Mouse (Mus musculus): ENCODE data around the gene Anapc5. TPM values are rescaled to one million over a fixed set of nuclear protein-coding genes. Genes with fewer than 3 reads are reported as not detected.

The Anapc5 gene
- polyA plus RNA-seq, 1 experiment from 2014 or later, result 508 TPM

GRCm38 (mm10) chr5:122774743-122775611 is 46.2 kb downstream of the Anapc5 start:
- H3K27me3 ChIP-seq, result no peaks in the 10 kb centered on the region
- H3K27ac ChIP-seq, result no peak overlapping the region
- peaks cover 6% of the 10 kb centered on the region; the same call in 1 of the 2 replicates for H3K36me3 ChIP-seq
- 78% methylated on average over 28 of the region's 28 CpGs for WGBS
- ATAC-seq (ENCODE audit: low FRiP score), result no peak
- no peak overlapping the region for H3K4me2 ChIP-seq (replicated peaks)
- no peak overlapping the region for H3K4me3 ChIP-seq
- H3K9me3 ChIP-seq (replicated peaks), result no peaks in the 10 kb centered on the region
- H3K4me1 ChIP-seq, result peaks cover 8% of the 10 kb centered on the region
- H3K9ac ChIP-seq, result no peak overlapping the region

DNA sequence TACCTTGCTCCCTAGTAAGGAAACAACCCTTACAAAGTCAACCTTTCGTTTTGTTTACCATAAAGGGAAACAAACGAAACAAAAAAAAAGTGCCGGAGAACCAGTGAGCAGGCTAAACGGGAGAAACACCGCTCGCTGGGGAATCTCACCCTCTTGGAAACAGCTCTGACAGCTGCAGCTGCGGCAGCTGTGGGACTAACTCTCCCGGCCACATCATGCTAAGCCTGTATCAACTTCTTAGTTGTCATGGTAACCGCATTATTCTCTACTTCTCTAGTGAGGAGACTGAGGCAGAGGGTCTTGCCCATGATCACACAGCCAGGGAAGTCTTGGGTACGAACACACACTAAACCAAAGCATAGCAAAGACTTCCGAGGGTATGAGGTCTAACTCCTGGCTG is 47.4 kb downstream of the Anapc5 start:
- no peak for ATAC-seq (ENCODE audit: low FRiP score)
- H3K4me1 ChIP-seq, result peaks cover 8% of the 10 kb centered on the region
- H3K9ac ChIP-seq, result no peak overlapping the region
- peaks cover 9% of the 10 kb centered on the region; the same call in 1 of the 2 replicates for H3K36me3 ChIP-seq
- no peaks in the 10 kb centered on the region for H3K27me3 ChIP-seq
- 86% methylated on average over 11 of the region's 11 CpGs for WGBS
- no peak overlapping the region for H3K4me3 ChIP-seq
- no peaks in the 10 kb centered on the region for H3K9me3 ChIP-seq (replicated peaks)
- no peak overlapping the region for H3K27ac ChIP-seq
- no peak overlapping the region for H3K4me2 ChIP-seq (replicated peaks)

GRCm38 (mm10) chr5:122771428-122771827 is 49.7 kb downstream of the Anapc5 start:
- H3K4me2 ChIP-seq (replicated peaks), result no peak overlapping the region
- no peak overlapping the region for H3K9ac ChIP-seq
- H3K27ac ChIP-seq, result no peak overlapping the region
- no peaks in the 10 kb centered on the region for H3K27me3 ChIP-seq
- H3K36me3 ChIP-seq, result peaks cover 9% of the 10 kb centered on the region; the same call in 1 of the 2 replicates
- WGBS, result 95% methylated on average over 9 of the region's 9 CpGs
- no peaks in the 10 kb centered on the region for H3K9me3 ChIP-seq (replicated peaks)
- H3K4me3 ChIP-seq, result no peak overlapping the region
- H3K4me1 ChIP-seq, result no peaks in the 10 kb centered on the region
- no peak for ATAC-seq (ENCODE audit: low FRiP score)

DNA sequence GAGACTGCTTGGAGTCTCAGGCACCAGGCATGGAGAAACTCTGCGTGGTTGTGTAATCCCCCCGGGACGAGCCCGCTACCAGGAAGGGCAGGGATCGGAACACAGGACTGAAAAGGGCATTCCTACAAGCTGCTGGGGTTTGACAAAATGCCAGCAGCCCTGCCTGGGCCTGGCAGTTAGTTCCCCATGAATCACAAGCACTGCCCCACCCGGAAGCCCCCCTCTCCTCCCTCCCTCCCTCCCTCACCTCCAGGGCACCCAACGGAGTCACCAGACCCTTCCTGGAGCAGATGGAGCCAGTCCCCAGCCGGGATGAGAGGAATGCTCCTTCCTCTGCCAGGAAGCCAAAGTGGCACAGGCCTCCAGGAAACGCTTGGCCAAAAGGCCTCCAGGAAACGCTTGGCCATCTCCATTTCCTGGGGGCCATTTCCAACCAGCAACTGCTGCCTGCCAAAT is 50.3 kb downstream of the Anapc5 start:
- peaks cover 9% of the 10 kb centered on the region; the same call in 1 of the 2 replicates for H3K36me3 ChIP-seq

GRCm38 (mm10) chr5:122770304-122770703 is 50.8 kb downstream of the Anapc5 start:
- WGBS, result 85% methylated on average over 7 of the region's 7 CpGs
- no peaks in the 10 kb centered on the region for H3K27me3 ChIP-seq
- H3K4me1 ChIP-seq, result no peaks in the 10 kb centered on the region
- H3K36me3 ChIP-seq, result peaks cover 9% of the 10 kb centered on the region; the same call in 1 of the 2 replicates
- H3K4me2 ChIP-seq (replicated peaks), result no peak overlapping the region
- no peak overlapping the region for H3K9ac ChIP-seq
- no peak for ATAC-seq (ENCODE audit: low FRiP score)
- no peak overlapping the region for H3K4me3 ChIP-seq
- no peak overlapping the region for H3K27ac ChIP-seq
- no peaks in the 10 kb centered on the region for H3K9me3 ChIP-seq (replicated peaks)

More for the DNA sequence above, 50.3 kb downstream of the Anapc5 start:
- Histone ChIP-seq H3K4me2 (replicated peaks) (no peak overlapping the region), H3K27me3 (no peaks in the 10 kb centered on the region), H3K27ac (no peak overlapping the region), H3K9me3 (replicated peaks) (no peaks in the 10 kb centered on the region), H3K9ac (no peak overlapping the region), H3K4me3 (no peak overlapping the region), H3K4me1 (no peaks in the 10 kb centered on the region)
- WGBS, result 74% methylated on average over 9 of the region's 10 CpGs
- no peak for ATAC-seq (ENCODE audit: low FRiP score)

- Histone ChIP-seq H3K4me3 (no peak overlapping the region), H3K9ac (no peak overlapping the region), H3K4me1 (no peaks in the 10 kb centered on the region), H3K27ac (no peak overlapping the region), H3K4me2 (replicated peaks) (no peak overlapping the region), H3K27me3 (no peaks in the 10 kb centered on the region), H3K36me3 (peaks cover 9% of the 10 kb centered on the region; the same call in 1 of the 2 replicates), H3K9me3 (replicated peaks) (no peaks in the 10 kb centered on the region)
- WGBS, result 85% methylated on average over 15 of the region's 15 CpGs
- no peak for ATAC-seq (ENCODE audit: low FRiP score)
Measured at GRCm38 (mm10) chr5:122769101-122769568, 52.0 kb downstream of the Anapc5 start.

- Histone ChIP-seq H3K27ac (no peak overlapping the region), H3K9ac (no peak overlapping the region), H3K4me2 (replicated peaks) (no peak overlapping the region), H3K27me3 (no peaks in the 10 kb centered on the region), H3K4me1 (no peaks in the 10 kb centered on the region), H3K4me3 (no peak overlapping the region), H3K9me3 (replicated peaks) (no peaks in the 10 kb centered on the region), H3K36me3 (peaks cover 15% of the 10 kb centered on the region; the same call in 1 of the 2 replicates)
- 95% methylated on average over 11 of the region's 11 CpGs for WGBS
- no peak for ATAC-seq (ENCODE audit: low FRiP score)
Measured at GRCm38 (mm10) chr5:122767283-122767682, 53.9 kb downstream of the Anapc5 start.

DNA sequence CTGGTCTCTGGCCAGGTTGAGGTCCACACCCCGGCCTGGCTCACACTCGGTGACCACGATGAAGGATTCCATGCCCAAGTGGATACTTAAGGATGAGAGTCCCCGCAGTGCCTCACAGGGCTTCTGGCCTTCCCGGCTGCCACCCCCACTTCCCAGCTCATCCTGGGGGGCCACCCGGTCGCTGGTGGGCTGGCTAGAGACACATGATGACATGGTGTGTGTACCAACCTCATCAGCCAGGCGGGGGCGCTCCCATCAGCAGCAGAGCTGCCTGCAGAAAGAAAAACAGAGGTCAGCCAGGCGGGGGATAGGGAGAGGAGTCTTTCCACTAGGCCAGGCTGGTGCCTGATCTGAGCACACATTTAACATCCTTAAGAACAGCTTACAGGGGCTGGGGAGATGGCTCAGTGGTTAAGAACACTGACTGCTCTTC is 57.1 kb downstream of the Anapc5 start:
- no peak overlapping the region for H3K9ac ChIP-seq
- no peak overlapping the region for H3K27ac ChIP-seq
- H3K4me2 ChIP-seq (replicated peaks), result no peak overlapping the region
- no peaks in the 10 kb centered on the region for H3K4me1 ChIP-seq
- H3K4me3 ChIP-seq, result no peak overlapping the region
- H3K27me3 ChIP-seq, result no peaks in the 10 kb centered on the region
- ATAC-seq (ENCODE audit: low FRiP score), result no peak
- peaks cover 19% of the 10 kb centered on the region for H3K36me3 ChIP-seq
- WGBS, result 58% methylated on average over 10 of the region's 10 CpGs
- H3K9me3 ChIP-seq (replicated peaks), result no peaks in the 10 kb centered on the region

- Histone ChIP-seq H3K9ac (no peak overlapping the region), H3K9me3 (replicated peaks) (no peaks in the 10 kb centered on the region), H3K4me1 (no peaks in the 10 kb centered on the region), H3K27ac (no peak overlapping the region; the same call in 1 of the 2 replicates), H3K4me2 (replicated peaks) (no peak overlapping the region), H3K36me3 (peaks cover 25% of the 10 kb centered on the region), H3K27me3 (no peaks in the 10 kb centered on the region), H3K4me3 (no peak overlapping the region)
- 90% methylated on average over 29 of the region's 29 CpGs for WGBS
- no peak for ATAC-seq (ENCODE audit: low FRiP score)
Measured at GRCm38 (mm10) chr5:122763271-122764031, 57.7 kb downstream of the Anapc5 start.

DNA sequence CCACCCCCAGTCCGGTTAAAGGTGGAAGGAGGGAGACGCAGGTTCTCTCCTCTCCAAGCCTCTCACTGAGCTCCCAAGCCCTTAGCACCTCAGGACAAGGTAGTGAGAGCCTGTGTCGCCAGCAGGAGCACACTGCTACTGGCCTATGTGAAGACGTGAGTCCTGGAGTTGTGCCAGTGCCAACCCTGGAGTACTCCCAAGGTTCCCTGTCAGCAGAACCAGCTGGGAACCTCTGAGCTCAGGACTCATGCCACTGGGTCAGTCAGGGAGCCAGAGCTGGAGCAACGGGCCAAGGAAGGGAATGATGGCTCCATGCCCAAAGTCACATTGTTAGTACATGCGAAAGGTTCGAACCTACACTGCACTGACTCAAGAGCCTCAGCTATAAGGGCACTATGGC is 64.5 kb downstream of the Anapc5 start:
- 91% methylated on average over 7 of the region's 7 CpGs for WGBS
- Histone ChIP-seq H3K4me3 (no peak overlapping the region), H3K36me3 (peaks cover 57% of the 10 kb centered on the region)

GRCm38 (mm10) chr5:122756144-122756543 is 65.0 kb downstream of the Anapc5 start:
- Histone ChIP-seq H3K27ac (no peak overlapping the region), H3K36me3 (peaks cover 57% of the 10 kb centered on the region), H3K9me3 (replicated peaks) (no peaks in the 10 kb centered on the region), H3K4me2 (replicated peaks) (no peak overlapping the region), H3K4me1 (no peaks in the 10 kb centered on the region), H3K27me3 (no peaks in the 10 kb centered on the region), H3K4me3 (no peak overlapping the region), H3K9ac (no peak overlapping the region)
- ATAC-seq (ENCODE audit: low FRiP score), result no peak
- WGBS, result 57% methylated on average over 6 of the region's 6 CpGs

More for the DNA sequence above, 64.5 kb downstream of the Anapc5 start:
- H3K9ac ChIP-seq, result no peak overlapping the region
- no peaks in the 10 kb centered on the region for H3K9me3 ChIP-seq (replicated peaks)
- ATAC-seq (ENCODE audit: low FRiP score), result no peak
- no peaks in the 10 kb centered on the region for H3K27me3 ChIP-seq
- no peaks in the 10 kb centered on the region for H3K4me1 ChIP-seq
- no peak overlapping the region for H3K4me2 ChIP-seq (replicated peaks)
- H3K27ac ChIP-seq, result no peak overlapping the region

DNA sequence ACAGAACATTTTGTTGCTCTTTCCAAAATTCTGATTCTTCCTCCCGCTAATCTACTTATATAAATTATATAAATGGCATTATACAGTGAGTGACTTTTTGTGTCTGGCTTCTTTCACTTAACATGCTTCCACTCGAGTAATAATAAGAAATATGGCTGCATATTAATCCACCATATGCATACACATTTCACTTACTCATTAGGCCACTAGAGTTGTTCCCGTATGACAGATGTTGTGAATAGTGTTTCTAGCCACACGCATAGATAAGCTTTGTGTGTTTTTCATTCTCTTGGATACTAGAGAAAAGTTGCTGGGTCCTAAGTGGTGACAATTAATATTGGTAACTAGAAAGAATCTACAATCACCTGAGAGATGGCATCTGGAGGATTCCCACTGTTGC is 65.5 kb downstream of the Anapc5 start:
- 91% methylated on average over 4 of the region's 4 CpGs for WGBS
- peaks cover 57% of the 10 kb centered on the region for H3K36me3 ChIP-seq
- no peak for ATAC-seq (ENCODE audit: low FRiP score)

More for the DNA sequence above, 65.5 kb downstream of the Anapc5 start:
- Histone ChIP-seq H3K9me3 (replicated peaks) (no peaks in the 10 kb centered on the region), H3K27ac (no peak overlapping the region), H3K4me3 (no peak overlapping the region), H3K4me2 (replicated peaks) (no peak overlapping the region), H3K4me1 (no peaks in the 10 kb centered on the region), H3K9ac (no peak overlapping the region), H3K27me3 (no peaks in the 10 kb centered on the region)

Measured in hindbrain, embryonic 12.5 days (tissue).